Mouse (Mus musculus) erythroblast, adult 5-6 weeks (primary cell): ENCODE measurements around the gene Sec14l1. TPM values are rescaled to one million over a fixed set of nuclear protein-coding genes. Genes with fewer than 3 reads are reported as not detected.

ENCODE experiments used
- ATAC-seq: replicated peaks from 2 replicates; pipeline ENCODE4 v1.8.0; 2016; ENCODE audit warnings: moderate number of reproducible peaks, mild to moderate bottlenecking, moderate TSS enrichment, inconsistent platforms; ENCODE audit not compliant: poor library complexity, low FRiP score, severe bottlenecking
- total RNA-seq, 2 experiments: library from RNA; stranded (forward) in 1 of 2; stranded (reverse) in 1 of 2; fragments of 150-400 nt in 1 of 2; fragments of 200-764, 138-1000 nt in 1 of 2; gene quantifications; 2 replicates each; pipeline versions ENCODE4 v1.2.3 to v1.2.4; 2015 to 2017; ENCODE audit warnings: low replicate concordance in 2 of 2

Gene Sec14l1
- total RNA-seq, 2 experiments from 2014 or later = 16.9 to 32.7 TPM

DNA sequence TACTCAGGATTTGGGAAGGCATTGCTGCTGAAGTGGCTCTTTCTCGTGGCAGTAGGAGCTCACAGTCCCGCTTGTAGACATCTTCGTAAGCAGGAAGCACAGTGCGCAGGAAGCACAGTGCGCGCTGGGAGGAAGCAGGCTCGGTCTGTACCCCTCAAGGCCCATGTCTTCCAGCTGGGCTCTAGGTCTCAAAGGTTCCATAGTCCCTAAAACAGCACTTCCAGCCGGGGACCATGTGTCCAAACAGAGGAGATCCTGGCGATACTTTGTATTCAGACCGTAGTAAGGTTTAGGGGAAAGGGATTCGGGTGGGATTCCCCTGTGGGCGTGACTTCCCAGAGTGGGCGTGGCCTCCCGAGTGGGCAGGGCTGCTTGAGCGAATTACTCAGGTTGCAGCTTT is 60.0 kb downstream of the Sec14l1 start:
- ATAC-seq = no peak

DNA sequence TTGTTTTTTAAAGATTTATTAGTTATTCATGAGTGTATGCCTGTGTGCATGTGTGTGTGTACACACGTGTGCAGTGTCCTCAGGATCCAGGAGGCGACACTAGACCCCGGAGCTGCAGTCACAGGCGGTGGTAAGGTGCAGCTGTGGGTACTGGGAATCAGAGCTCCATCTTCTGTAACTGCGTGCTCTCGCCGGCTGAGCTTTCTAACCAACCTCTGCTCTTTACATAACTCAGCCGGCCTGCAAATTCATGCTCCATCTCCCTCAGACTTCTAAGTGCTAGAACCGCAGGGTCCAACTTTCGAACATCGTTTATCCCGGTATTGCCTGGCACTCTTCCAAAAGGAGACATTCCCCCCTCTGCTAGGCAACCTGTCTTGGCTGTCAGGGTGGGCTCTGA is 60.5 kb downstream of the Sec14l1 start:
- ATAC-seq = no peak

GRCm38 (mm10) chr11:117176304-117176703 is 61.3 kb downstream of the Sec14l1 start:
- 0 out of 2 replicates have a peak, but pooled peaks have one; percentile 61 for ATAC-seq

DNA sequence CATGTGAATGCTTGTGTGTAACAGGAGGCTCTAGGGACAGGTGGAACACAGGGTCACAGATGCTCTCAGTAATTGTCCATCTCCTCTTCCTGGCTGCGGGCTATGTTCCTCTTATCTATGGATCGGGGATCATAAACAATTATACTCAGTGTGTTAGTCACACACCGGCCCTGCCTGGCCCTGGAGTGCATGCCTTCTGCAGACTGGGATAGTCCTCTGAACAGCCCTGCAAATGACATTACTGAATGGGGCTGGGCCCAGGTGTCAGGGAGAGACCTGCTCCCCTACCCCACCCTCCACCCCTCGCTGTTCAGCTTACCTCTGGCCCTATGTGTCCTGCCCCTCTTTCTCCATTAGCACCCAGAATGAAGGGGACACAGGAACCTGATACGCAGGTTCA is 61.9 kb downstream of the Sec14l1 start:
- no peak for ATAC-seq

DNA sequence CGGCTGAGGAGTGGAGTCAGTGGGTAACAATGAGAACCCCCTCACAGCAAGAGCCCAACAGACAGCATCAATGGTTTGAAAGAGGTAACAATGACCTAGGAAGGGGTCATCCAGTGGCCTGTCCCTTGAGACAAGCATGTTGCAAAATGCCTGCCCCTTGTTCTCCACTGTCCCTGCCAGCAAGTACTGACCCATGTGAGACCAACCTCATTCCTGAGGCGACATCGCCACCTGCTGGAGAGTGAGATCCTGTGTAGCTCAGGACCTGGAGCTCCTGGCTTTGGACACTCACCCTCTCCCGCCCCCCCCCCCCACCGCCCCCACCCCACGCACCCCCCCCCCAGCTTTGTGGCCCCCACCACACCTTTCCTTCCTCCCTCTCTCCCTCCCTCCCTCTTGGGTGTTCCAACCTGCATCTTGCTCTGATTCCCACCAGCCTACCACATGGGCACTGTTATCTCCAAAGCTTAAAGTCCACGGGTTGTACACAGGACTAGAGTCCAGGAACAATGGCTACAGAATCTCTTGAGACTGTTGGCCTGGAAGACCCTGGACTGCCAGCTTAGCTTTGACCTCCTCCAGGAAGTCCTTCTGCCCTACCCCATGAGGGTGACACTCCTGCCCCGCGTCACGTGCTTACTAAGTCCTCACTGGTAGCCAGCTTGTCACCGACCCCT is 62.5 kb downstream of the Sec14l1 start:
- ATAC-seq = no peak

- no peak for ATAC-seq
These were observed 64.9 kb downstream of the Sec14l1 start for GRCm38 (mm10) chr11:117179902-117180301.

- ATAC-seq = no peak
These were observed 67.8 kb downstream of the Sec14l1 start for GRCm38 (mm10) chr11:117182808-117183207.

DNA sequence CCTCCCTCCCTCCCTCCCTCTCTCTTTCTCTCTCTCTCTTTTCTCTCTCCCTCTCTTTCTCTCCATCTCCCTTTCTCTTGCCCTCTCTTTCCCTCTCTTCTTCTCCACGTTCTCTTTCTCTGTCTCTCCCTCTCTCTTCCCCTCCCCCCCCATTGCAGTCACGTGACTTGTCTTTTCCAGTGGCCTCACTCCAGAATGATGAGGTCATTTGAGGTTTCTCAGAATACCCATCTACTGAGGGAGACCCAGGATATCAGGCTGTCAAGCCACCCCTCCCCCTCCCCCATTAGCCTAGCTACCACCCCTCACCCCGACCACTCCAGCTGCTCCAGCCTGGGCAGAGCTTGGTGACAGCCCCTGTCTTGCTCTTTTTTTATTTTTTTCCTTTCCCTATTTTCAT is 68.3 kb downstream of the Sec14l1 start:
- no peak for ATAC-seq

DNA sequence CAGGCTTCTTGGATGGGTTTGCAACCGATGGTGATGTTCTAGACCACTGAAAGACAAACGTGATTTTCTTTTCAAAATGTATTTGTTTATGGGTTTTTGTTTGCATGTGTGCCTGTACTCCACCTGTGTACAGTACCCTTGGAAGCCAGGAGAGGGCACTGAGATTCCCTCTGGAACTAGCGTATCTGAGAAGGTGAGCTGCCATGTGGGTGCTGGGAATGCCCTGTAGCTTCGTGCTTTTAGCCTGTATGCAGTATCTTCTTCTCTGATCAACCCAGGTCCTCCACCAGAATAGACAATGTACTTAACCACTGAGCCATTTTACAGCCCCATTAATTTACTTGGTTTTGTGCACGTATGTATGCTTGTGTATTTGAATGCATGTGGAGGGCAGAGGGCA is 68.9 kb downstream of the Sec14l1 start:
- ATAC-seq = no peak

DNA sequence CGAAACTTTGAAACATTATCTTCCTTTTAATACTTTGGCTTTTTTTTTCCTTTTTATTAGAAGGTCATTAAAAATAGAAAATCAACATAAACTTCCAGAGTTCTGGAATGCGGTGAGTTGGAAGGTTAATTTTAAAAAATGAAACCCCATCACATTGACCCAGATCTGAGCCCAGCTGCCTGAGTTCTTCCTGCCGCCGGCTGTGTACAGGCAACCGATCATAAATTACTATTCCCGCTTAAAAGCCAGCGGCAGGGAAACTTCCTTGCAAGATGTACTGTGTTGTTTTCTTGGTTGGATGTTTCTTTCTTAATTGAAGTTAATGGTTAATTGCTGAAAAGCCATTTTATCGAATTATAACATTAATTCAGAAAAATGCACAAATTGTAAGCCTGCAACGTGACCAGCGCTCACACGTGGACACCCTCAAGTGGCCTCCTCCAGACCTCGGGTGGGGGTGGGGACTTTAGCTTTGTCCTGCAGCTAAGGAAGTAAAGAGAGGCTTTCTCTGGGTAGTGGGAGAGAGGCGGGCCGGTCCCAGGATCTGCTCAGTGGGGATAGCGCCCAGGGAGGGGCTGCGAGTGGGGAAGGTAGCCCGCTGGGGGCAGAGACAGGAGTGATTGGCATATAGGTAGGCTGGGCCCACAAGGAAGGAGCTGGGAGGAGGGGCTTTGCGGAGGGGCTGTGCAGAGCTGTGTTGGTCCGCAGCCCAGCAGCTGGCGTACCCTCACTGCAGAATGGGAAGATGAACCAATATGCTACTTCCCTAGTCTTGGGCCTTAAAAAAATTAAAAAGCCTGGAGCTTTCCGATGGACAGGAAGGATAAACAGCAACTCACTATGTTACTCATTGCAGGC is 70.3 kb downstream of the Sec14l1 start:
- ATAC-seq = no peak

GRCm38 (mm10) chr11:117191524-117191923 is 76.6 kb downstream of the Sec14l1 start:
- ATAC-seq = no peak

- ATAC-seq = no peak
These were observed 79.5 kb downstream of the Sec14l1 start for GRCm38 (mm10) chr11:117194475-117194937.

DNA sequence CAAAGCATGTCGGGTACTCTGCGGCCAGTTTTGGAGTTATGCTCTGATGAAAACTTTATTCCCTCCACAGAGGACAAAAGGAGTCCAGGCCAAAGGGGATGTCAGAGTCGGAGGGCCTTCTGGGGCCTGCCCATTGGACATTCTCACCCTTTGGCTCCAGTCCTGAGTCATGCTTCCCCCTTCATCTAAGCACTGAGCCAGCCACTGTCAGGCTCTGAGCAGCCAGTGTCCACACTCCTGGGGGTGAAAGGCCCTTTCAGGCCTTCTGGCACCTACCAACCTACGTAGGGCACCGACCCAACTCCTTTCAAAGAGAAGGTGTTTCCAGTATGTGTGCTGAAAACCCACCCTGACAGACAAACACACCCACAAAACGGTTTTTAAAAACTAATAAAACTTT is 80.6 kb downstream of the Sec14l1 start:
- no peak for ATAC-seq

DNA sequence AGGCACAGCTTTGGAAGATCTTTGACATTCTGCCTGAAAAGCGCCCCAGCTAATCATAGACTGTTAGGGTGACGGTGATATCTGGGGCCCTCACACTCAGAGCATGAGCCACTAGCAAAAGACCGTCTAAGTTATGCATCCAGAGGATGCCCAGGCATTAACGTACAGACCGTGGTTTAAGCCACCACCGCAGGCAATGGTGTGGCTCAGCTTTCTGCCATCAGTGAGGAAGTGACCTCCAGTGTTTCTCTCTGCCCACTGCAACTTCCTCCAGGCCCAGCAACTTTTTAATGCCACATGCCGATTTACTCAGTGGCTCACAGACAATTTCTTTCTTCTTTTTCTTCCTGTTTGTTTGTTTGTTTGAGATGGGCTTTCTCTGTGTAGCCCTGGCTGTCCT is 81.7 kb downstream of the Sec14l1 start:
- ATAC-seq = no peak

- no peak for ATAC-seq
These were observed 83.2 kb downstream of the Sec14l1 start for GRCm38 (mm10) chr11:117198122-117198521.

- ATAC-seq = no peak
These were observed 84.6 kb downstream of the Sec14l1 start, which contains the start of gene Sept9 for GRCm38 (mm10) chr11:117199282-117200175. TSS of gene Sept9 (plus strand) at chr11:117199661.

GRCm38 (mm10) chr11:117201846-117202245 is 86.9 kb downstream of the Sec14l1 start:
- no peak for ATAC-seq

GRCm38 (mm10) chr11:117204606-117205005 is 89.6 kb downstream of the Sec14l1 start:
- no peak for ATAC-seq

DNA sequence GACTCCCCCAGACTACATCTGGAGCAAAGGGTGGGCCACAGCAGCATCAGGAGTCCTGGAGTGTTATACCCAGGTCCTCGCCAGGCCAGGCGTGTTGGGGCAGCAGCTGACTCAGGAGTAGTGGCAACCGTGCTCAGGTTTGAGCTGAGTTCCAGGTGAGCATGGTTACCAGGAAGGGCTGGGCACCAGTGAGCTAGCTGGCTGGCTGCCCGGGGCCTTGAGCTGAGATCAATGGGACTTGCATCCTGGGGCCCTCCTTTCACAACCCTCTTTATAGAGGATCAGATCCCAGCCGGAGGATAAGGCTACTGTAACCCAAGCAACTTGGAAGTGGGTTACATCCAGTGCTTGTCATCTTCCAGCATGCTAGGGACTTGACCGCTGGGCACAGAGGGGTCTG is 90.1 kb downstream of the Sec14l1 start:
- ATAC-seq = no peak

DNA sequence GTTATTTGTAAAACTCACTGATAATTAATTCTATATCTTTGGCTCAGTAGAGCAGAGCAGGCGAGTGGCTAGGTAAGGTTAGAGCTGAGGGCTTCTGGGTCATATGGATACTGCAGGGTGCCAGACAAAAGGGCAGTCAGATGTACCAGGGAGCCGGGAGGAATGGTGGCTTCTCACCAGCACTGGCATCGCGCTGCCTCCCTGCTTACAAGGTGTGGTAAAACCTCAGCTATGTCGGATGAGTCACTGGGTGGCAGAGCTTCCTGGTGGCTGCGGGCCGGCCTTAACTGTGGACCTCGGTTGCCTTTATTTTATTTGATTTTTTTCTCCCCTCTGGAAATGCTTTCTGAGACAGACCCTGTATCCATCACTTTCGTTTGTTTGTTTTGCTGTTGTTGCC is 90.5 kb downstream of the Sec14l1 start:
- ATAC-seq = no peak
